Mouse (Mus musculus) lung, postnatal 0 days (tissue): ENCODE results near the gene Popdc3. TPM values are rescaled to one million over a fixed set of nuclear protein-coding genes. Genes with fewer than 3 reads are reported as not detected.

Source experiments
- ATAC-seq: fragments of 200-750 bp; cut with Nextera tagmentation; 2 replicates; pipeline ENCODE4 v1.8.0; 2017; ENCODE audit warnings: moderate library complexity
- DNase-seq: peaks from one replicate; pipeline ENCODE4 v3.0.0-alpha.2; 2016; ENCODE audit warnings: low spot score
- H3K27ac ChIP-seq: fragments of 300-500 bp; sonication (generic); 2 replicates; pipeline ENCODE4 v1.5.1; 2014; ENCODE audit warnings: antibody characterized with exemption, mild to moderate bottlenecking, low read length, mixed read lengths
- H3K27me3 ChIP-seq: fragments of 300-500 bp; sonication (generic); replicated peaks from 2 replicates; pipeline ENCODE4 v1.6.1; 2014; ENCODE audit warnings: low read length, mixed read lengths; ENCODE audit not compliant: insufficient read depth
- H3K36me3 ChIP-seq: fragments of 300-500 bp; sonication (generic); 2 replicates; pipeline ENCODE4 v1.6.1; 2014; ENCODE audit warnings: low read length, mixed read lengths; ENCODE audit not compliant: insufficient read depth
- H3K4me1 ChIP-seq: fragments of 300-500 bp; sonication (generic); 2 replicates; pipeline ENCODE4 v1.6.1; 2014; ENCODE audit warnings: antibody characterized with exemption, low read depth, low read length, mixed read lengths; ENCODE audit not compliant: insufficient read depth
- H3K4me2 ChIP-seq: fragments of 300-500 bp; sonication (generic); replicated peaks from 2 replicates; pipeline ENCODE4 v1.6.1; 2014; ENCODE audit warnings: low read depth, mild to moderate bottlenecking, low read length, moderate library complexity, mixed read lengths
- H3K4me3 ChIP-seq: fragments of 300-500 bp; sonication (generic); 2 replicates; pipeline ENCODE4 v1.5.1; 2014; ENCODE audit warnings: low read depth, low read length
- H3K9ac ChIP-seq: fragments of 300-500 bp; sonication (generic); replicated peaks from 2 replicates; pipeline ENCODE4 v1.6.1; 2014; ENCODE audit warnings: low read depth, mild to moderate bottlenecking
- H3K9me3 ChIP-seq: fragments of 300-500 bp; sonication (generic); 2 replicates; pipeline ENCODE4 v1.6.1; 2016; ENCODE audit warnings: low read length, mixed read lengths
- CTCF ChIP-seq: IDR thresholded peaks from 2 replicates; pipeline ENCODE4 v1.5.1; 2016; ENCODE audit warnings: antibody characterized with exemption, mild to moderate bottlenecking
- EP300 ChIP-seq: IDR thresholded peaks from 2 replicates; pipeline ENCODE4 v1.6.1; 2016; ENCODE audit warnings: antibody characterized with exemption, mild to moderate bottlenecking, control low read depth
- WGBS: fragments of 180-500 bp; shearing (Covaris S2); extraction: QIAGEN DNeasy Blood & Tissue Kit; methylation state at CpG from one replicate; pipeline ENCODE4 v1.1.7; 2014; 5-methylcytosine and 5-hydroxymethylcytosine counted together
- polyA plus RNA-seq: library from polyadenylated mRNA; unstranded; fragments of >200 nt; fragmentation: Nextera tagmentation; extraction: Ambion mirVana; gene quantifications from 2 replicates; pipeline ENCODE4 v1.2.1, GENCODE M21; 2015

Gene Popdc3
- polyA plus RNA-seq, 1 experiment from 2014 or later = 6.6 TPM

DNA sequence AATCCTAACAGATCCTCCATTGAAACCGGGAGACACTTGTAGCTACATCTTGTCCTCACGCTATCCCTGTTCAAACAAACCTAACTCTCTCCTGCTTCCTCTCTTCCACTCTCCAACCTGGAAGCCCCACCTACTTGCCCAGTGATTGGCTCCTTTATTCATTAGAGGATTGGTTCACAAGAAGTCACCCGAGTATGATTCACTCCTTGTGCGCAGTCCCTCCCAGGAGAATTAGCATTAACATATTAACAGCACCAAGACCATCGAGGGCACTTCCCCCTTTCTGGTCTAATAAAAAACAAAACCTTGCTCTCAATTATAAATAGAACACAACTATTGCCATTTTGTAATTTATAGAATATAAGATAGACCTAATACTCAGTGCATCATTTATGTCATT, 117.2 kb downstream of the Popdc3 start:
- Histone ChIP-seq H3K4me3 (no peak overlapping the region), H3K27me3 (no peaks in the 10 kb centered on the region), H3K36me3 (no peaks in the 10 kb centered on the region), H3K9ac (no peak overlapping the region), H3K4me2 (no peak overlapping the region), H3K27ac (no peak overlapping the region), H3K9me3 (no peaks in the 10 kb centered on the region), H3K4me1 (no peaks in the 10 kb centered on the region)
- ATAC-seq (no peak), DNase-seq (no peak)
- TF ChIP-seq EP300 (no peak), CTCF (no peak)
- WGBS = 65% methylated on average over 5 of the region's 5 CpGs

DNA sequence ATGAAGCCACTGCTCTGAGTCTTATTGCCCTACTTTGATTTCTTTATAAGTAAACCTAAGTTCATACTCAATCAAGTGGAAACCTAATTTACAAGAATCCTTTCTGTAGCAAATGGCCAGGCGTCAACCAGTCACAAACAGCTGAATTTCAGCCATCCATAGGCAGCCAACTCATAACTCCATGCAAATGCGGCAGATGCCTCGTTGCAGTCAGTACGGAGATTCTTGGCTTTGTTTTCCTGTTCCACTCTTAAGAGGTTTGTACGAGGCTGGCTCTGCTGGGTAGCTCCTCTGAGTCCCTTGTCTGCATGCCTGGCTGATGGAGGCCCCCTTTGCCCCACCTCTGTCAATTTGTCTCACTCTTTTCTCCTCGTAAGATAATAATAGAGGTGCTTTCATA, 120.6 kb downstream of the Popdc3 start:
- DNase-seq (no peak), ATAC-seq (no peak)
- H3K27ac ChIP-seq = no peak overlapping the region
- TF ChIP-seq EP300 (no peak), CTCF (no peak)
- H3K4me2 ChIP-seq = no peak overlapping the region
- no peak overlapping the region for H3K9ac ChIP-seq
- H3K4me3 ChIP-seq = no peak overlapping the region
- WGBS = 61% methylated on average over 6 of the region's 6 CpGs
- no peaks in the 10 kb centered on the region for H3K4me1 ChIP-seq
- H3K27me3 ChIP-seq = no peaks in the 10 kb centered on the region
- H3K9me3 ChIP-seq = no peaks in the 10 kb centered on the region
- no peaks in the 10 kb centered on the region for H3K36me3 ChIP-seq

DNA sequence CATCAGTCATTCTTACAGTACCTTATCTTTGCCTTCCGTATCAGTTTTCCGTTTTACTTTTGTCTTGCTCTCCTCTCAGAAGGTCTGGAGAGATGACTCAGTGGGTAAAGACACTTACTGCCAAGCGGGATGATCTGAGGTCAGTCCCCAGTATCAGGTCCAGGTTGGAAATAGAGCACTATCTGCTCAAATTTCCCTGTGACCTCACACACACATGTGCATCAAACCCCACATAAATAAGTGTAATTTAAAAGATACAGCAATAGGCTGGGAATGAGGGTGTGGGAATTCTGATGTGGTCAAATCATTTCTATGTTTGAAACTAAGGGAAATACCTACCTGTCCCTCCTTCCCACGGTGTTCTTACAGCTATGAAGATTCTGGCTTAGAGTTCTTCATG, 121.6 kb downstream of the Popdc3 start:
- no peak overlapping the region for H3K27ac ChIP-seq
- no peak for DNase-seq
- 72% methylated on average over 4 of the region's 4 CpGs for WGBS
- no peaks in the 10 kb centered on the region for H3K9me3 ChIP-seq
- no peaks in the 10 kb centered on the region for H3K27me3 ChIP-seq
- H3K4me3 ChIP-seq = no peak overlapping the region
- TF ChIP-seq EP300 = no peak
- no peak for TF ChIP-seq CTCF
- no peaks in the 10 kb centered on the region for H3K36me3 ChIP-seq
- no peak for ATAC-seq
- H3K4me1 ChIP-seq = no peaks in the 10 kb centered on the region
- H3K4me2 ChIP-seq = no peak overlapping the region
- H3K9ac ChIP-seq = no peak overlapping the region

DNA sequence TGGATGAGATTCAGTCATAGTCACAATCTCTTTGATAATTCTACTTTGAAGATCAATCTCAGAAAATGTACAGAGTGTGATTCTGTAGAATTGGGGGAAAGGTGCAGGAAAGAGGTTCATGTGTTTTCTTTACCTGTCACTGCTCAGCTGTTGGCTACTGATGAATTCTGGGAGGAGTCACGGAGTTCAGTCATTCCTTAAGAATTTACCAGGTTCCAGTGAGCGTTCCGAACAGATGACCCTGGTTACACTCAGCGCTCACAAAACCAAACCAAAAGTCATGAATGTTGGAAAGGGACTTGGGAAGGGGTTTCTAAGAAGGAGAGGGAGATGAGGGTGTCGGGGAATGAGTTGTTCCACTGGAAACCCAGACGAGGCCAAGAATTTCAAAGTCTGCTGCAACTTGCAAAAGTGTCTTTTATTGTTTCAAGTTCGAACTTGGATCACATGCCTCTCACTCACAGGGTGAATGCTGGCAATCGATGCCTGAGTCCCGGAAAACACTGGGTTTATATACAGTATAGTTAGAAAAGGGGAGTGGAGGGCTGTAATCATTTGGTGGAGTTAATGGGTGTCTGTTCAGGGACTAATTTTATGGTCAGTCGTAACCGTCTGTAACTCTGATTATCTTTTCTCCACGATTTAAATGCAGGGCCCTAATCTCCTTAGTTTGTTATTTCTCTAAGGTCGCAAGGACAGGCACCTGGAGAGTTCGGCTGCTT, 125.6 kb downstream of the Popdc3 start:
- DNase-seq = no peak
- TF ChIP-seq CTCF (no peak), EP300 (no peak)
- Histone ChIP-seq H3K4me1 (no peaks in the 10 kb centered on the region), H3K36me3 (no peaks in the 10 kb centered on the region), H3K27ac (no peak overlapping the region), H3K9me3 (no peaks in the 10 kb centered on the region), H3K4me3 (no peak overlapping the region), H3K4me2 (no peak overlapping the region), H3K27me3 (no peaks in the 10 kb centered on the region), H3K9ac (no peak overlapping the region)
- ATAC-seq = no peak
- WGBS = 48% methylated on average over 14 of the region's 14 CpGs

DNA sequence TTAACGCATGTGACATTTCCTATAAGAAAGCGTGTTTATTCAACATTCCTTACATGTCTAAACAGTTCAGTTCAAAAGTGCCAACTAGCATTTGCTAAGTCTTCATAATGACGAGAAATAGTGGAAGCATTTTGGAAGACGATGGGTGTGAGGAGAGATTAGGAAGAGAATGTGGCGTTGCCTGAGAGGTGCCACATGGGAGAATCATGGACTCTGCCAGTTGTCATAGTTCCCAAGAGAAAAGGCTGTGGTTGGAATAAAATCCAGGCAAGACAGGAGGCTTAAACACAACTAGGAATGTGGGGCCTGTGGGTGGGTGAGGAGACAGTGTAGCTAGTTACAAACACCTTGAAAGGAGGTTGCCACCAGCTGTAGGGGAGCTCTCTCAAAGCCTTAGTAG, 127.3 kb downstream of the Popdc3 start:
- ATAC-seq (peak; percentile 16; the same call in 1 of the 2 replicates), DNase-seq (peak; percentile 32)
- H3K27me3 ChIP-seq = no peaks in the 10 kb centered on the region
- 43% methylated on average over 5 of the region's 5 CpGs for WGBS
- no peak overlapping the region for H3K4me2 ChIP-seq
- no peaks in the 10 kb centered on the region for H3K36me3 ChIP-seq
- no peaks in the 10 kb centered on the region for H3K4me1 ChIP-seq
- H3K27ac ChIP-seq = no peak overlapping the region
- H3K9ac ChIP-seq = no peak overlapping the region
- TF ChIP-seq EP300 (no peak), CTCF (no peak)
- no peaks in the 10 kb centered on the region for H3K9me3 ChIP-seq
- H3K4me3 ChIP-seq = no peak overlapping the region

DNA sequence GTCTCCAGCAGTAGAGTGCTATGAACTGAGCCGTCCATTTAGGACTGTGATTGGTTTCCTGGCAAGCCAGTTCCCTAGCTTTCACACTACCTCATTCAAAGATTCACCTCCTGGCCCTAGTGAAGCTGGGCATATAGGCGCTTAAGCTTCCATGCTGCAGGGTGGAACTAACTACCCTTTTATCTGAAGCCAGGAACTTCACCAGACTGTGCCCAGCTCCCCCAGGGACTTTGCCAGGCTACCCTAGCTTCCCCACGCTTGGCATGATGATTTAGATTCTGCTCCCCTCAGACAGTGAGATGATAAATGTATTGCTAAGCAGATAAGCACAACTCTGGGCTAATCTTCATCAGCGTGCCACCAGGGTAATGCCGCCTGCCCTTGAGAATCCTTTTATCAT, 133.2 kb downstream of the Popdc3 start:
- no peak for TF ChIP-seq EP300
- no peaks in the 10 kb centered on the region for H3K36me3 ChIP-seq
- no peak for ATAC-seq
- H3K9me3 ChIP-seq = no peaks in the 10 kb centered on the region
- no peaks in the 10 kb centered on the region for H3K27me3 ChIP-seq
- H3K27ac ChIP-seq = no peak overlapping the region
- no peak overlapping the region for H3K4me3 ChIP-seq
- DNase-seq = no peak
- no peaks in the 10 kb centered on the region for H3K4me1 ChIP-seq
- H3K9ac ChIP-seq = no peak overlapping the region
- H3K4me2 ChIP-seq = no peak overlapping the region
- WGBS = 76% methylated on average over 5 of the region's 5 CpGs

DNA sequence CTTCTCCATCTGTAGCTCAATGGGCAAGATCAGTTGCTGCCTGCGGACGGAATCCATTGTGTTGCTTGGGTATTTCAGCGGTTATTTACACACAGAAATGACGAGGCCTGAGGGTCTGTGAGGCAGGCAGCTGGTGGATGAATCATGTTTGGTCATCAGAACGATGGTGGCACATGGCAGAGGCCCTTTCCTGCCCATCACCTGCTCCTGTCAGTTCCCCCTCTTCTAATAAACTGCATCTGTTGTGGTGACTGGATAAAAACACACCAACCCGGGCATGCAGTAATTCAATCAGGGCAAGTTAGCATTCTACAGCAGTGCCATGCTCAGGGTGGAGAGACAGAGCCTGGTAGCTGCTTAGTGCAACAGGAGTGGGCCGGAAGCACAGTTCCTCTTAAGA, 133.7 kb downstream of the Popdc3 start:
- no peak overlapping the region for H3K27ac ChIP-seq
- WGBS = 75% methylated on average over 7 of the region's 7 CpGs
- H3K4me1 ChIP-seq = no peaks in the 10 kb centered on the region
- H3K36me3 ChIP-seq = no peaks in the 10 kb centered on the region
- no peak for TF ChIP-seq EP300
- TF ChIP-seq CTCF = no peak
- H3K9ac ChIP-seq = no peak overlapping the region
- ATAC-seq = no peak
- no peak overlapping the region for H3K4me3 ChIP-seq
- no peak for DNase-seq
- H3K4me2 ChIP-seq = no peak overlapping the region
- no peaks in the 10 kb centered on the region for H3K27me3 ChIP-seq
- H3K9me3 ChIP-seq = no peaks in the 10 kb centered on the region
